Mouse (Mus musculus): ENCODE data around the gene Pygo2.

- peak; percentile 61; the same call in 1 of the 2 replicates for TF ChIP-seq TCF12 (IDR thresholded peaks at IDR 0.05; ENCODE audit: low read depth, low read length)
- peak; percentile 33; the same call in 1 of the 2 replicates for TF ChIP-seq ZMIZ1 (IDR thresholded peaks at IDR 0.05; ENCODE audit: low read depth, low read length)
- TF ChIP-seq POLR2A (IDR thresholded peaks at IDR 0.05; ENCODE audit: low read depth, low read length): peak; percentile 75
- 0 out of 2 replicates have a peak, but pooled peaks have one; percentile 8 for TF ChIP-seq MAX (IDR thresholded peaks at IDR 0.05; ENCODE audit: low read length)
- no peak for TF ChIP-seq CTCF (conservative IDR thresholded peaks at IDR 0.05 in 1 of 2, IDR thresholded peaks at IDR 0.05 in 1 of 2; ENCODE audit: low read depth in 2 of 2, low read length in 2 of 2)
- no peak for TF ChIP-seq EP300 (IDR thresholded peaks at IDR 0.05; ENCODE audit: low read length)
- no peak for TF ChIP-seq ZKSCAN1 (IDR thresholded peaks at IDR 0.05; ENCODE audit: borderline replicate concordance, low read depth, low read length)
- no peak for TF ChIP-seq TBP (conservative IDR thresholded peaks at IDR 0.05; ENCODE audit: low read depth, low read length)
- no peak for TF ChIP-seq USF2 (conservative IDR thresholded peaks at IDR 0.05; ENCODE audit: low read depth, low read length)
- no peak for TF ChIP-seq ZC3H11A (IDR thresholded peaks at IDR 0.05; ENCODE audit: low read depth, low read length)
- no peak for TF ChIP-seq CHD1 (IDR thresholded peaks at IDR 0.05; ENCODE audit: low read depth, low read length)
- TF ChIP-seq USF1 (IDR thresholded peaks at IDR 0.05; ENCODE audit: low read depth, low read length): no peak
Measured at GRCm38 (mm10) chr3:89393605-89394004, 36.4 kb upstream of the Pygo2 start.

Data from CH12.LX (cell line).